Mouse (Mus musculus) olfactory bulb, adult 2 months (tissue): ENCODE results near the gene Adh4. TPM values are rescaled to one million over a fixed set of nuclear protein-coding genes. Genes with fewer than 3 reads are reported as not detected.

Experiments
- H3K27ac ChIP-seq: fragments of 200-500 bp; 2 replicates; pipeline ENCODE4 v1.5.1; 2012; ENCODE audit warnings: low read depth, low read length; ENCODE audit not compliant: insufficient read depth
- H3K4me1 ChIP-seq: fragments of 200-500 bp; 2 replicates; pipeline ENCODE4 v1.6.1; 2012; ENCODE audit warnings: low read length; ENCODE audit not compliant: control insufficient read depth, insufficient read depth
- H3K4me3 ChIP-seq: fragments of 200-500 bp; 2 replicates; pipeline ENCODE4 v1.5.1; 2012; ENCODE audit warnings: mild to moderate bottlenecking, low read depth, low read length, moderate library complexity; ENCODE audit not compliant: insufficient read depth
- CTCF ChIP-seq: fragments of 200-500 bp; IDR thresholded peaks from 2 replicates; pipeline ENCODE4 v1.5.1; 2012; ENCODE audit warnings: low read depth, mild to moderate bottlenecking, low read length, moderate library complexity; ENCODE audit not compliant: insufficient read depth
- POLR2A ChIP-seq: fragments of 200-500 bp; IDR thresholded peaks from 2 replicates; pipeline ENCODE4 v1.6.1; 2012; ENCODE audit warnings: mild to moderate bottlenecking, low read depth, low read length, moderate library complexity; ENCODE audit not compliant: insufficient read depth
- WGBS: fragments of 180-500 bp; shearing (Covaris S2); methylation state at CpG from one replicate; pipeline ENCODE4 v1.1.7; 2018; 5-methylcytosine and 5-hydroxymethylcytosine counted together
- polyA plus RNA-seq: library from polyadenylated mRNA; stranded (reverse); fragments of >200 nt; gene quantifications from 2 replicates; pipeline ENCODE4 v1.2.4, GENCODE M21; 2012; ENCODE audit warnings: low replicate concordance; ENCODE audit not compliant: missing spikeins, insufficient read depth, insufficient read length

The Adh4 gene
- polyA plus RNA-seq, 1 experiment, result not detected

- Histone ChIP-seq H3K27ac (no peak overlapping the region), H3K4me1 (no peaks in the 10 kb centered on the region), H3K4me3 (peak overlapping the region; percentile 72)
- TF ChIP-seq POLR2A (no peak), CTCF (no peak)
- under 1% methylated on average over 9 of the region's 9 CpGs for WGBS
Observed at GRCm38 (mm10) chr3:138442203-138442602, 26.9 kb downstream of the Adh4 start.

- WGBS, result under 1% methylated on average over 86 of the region's 86 CpGs
- Histone ChIP-seq H3K27ac (no peak within 1 kb of the TSS; the same call in 1 of the 2 replicates), H3K4me1 (no peaks in the 10 kb centered on the region), H3K4me3 (peak within 1 kb of the TSS; percentile 72)
- TF ChIP-seq CTCF (no peak), POLR2A (0 out of 2 replicates have a peak, but pooled peaks have one; percentile 70)
Observed at GRCm38 (mm10) chr3:138442612-138443464, 27.6 kb downstream of the Adh4 start, which contains the start of gene Adh5. Gene Adh5, plus strand, starts transcription at chr3:138443093.

GRCm38 (mm10) chr3:138443465-138443771 is 28.2 kb downstream of the Adh4 start:
- 3% methylated on average over 9 of the region's 9 CpGs for WGBS
- Histone ChIP-seq H3K4me1 (no peaks in the 10 kb centered on the region), H3K27ac (no peak overlapping the region), H3K4me3 (peak overlapping the region; percentile 72)
- TF ChIP-seq CTCF (no peak), POLR2A (no peak)

- WGBS, result 89% methylated on average over 12 of the region's 12 CpGs
- Histone ChIP-seq H3K4me3 (no peak overlapping the region), H3K27ac (no peak overlapping the region), H3K4me1 (no peaks in the 10 kb centered on the region)
- TF ChIP-seq POLR2A (no peak), CTCF (no peak)
Observed at GRCm38 (mm10) chr3:138448077-138448860, 33.0 kb downstream of the Adh4 start.

- H3K4me3 ChIP-seq, result no peak overlapping the region
- WGBS, result 90% methylated on average over 10 of the region's 10 CpGs
- TF ChIP-seq POLR2A (no peak), CTCF (no peak)
- no peaks in the 10 kb centered on the region for H3K4me1 ChIP-seq
- no peak overlapping the region for H3K27ac ChIP-seq
Observed at GRCm38 (mm10) chr3:138452169-138452568, 36.9 kb downstream of the Adh4 start.

GRCm38 (mm10) chr3:138454234-138454633 is 39.0 kb downstream of the Adh4 start:
- TF ChIP-seq POLR2A, result no peak
- no peak for TF ChIP-seq CTCF
- Histone ChIP-seq H3K4me3 (no peak overlapping the region), H3K4me1 (no peaks in the 10 kb centered on the region), H3K27ac (no peak overlapping the region)
- 100% methylated on average over 1 of the region's 1 CpGs for WGBS

GRCm38 (mm10) chr3:138454711-138455435 is 39.6 kb downstream of the Adh4 start:
- Histone ChIP-seq H3K27ac (no peak overlapping the region), H3K4me1 (no peaks in the 10 kb centered on the region), H3K4me3 (no peak overlapping the region)
- TF ChIP-seq CTCF, result no peak
- TF ChIP-seq POLR2A, result no peak
- 92% methylated on average over 13 of the region's 13 CpGs for WGBS

GRCm38 (mm10) chr3:138458441-138458840 is 43.2 kb downstream of the Adh4 start:
- Histone ChIP-seq H3K4me3 (no peak overlapping the region), H3K27ac (no peak overlapping the region), H3K4me1 (no peaks in the 10 kb centered on the region)
- 93% methylated on average over 3 of the region's 3 CpGs for WGBS
- TF ChIP-seq CTCF (no peak), POLR2A (no peak)
